In the genomic region with DNA sequence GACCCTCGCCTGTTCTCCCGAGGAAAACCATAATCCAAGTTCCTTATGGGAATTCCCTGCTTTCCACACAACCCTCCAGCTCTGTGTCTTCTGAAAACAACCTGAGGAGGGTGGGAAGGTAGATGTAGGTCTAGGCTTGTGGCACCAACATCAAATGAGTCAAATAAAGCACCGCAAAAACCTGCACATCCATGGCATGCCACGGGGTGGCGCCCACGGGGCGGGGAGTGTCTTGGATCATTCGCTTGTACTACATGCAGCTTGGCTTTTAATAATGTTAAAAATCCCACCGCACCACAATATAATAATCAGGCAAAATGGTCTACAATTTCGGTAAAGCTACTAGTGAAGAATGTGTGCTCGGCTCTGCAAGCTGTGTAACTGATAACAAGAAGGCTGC, we compare ENCODE assay signal across 18 mouse cellular contexts. TPM values are rescaled to one million over a fixed set of nuclear protein-coding genes. Genes with fewer than 3 reads are reported as not detected.
DNase-seq lines count a peak whose midpoint lies in the region; TF ChIP-seq lines count a peak whose summit lies in the region.
"Had no signal": no experiment of that assay in that cellular context is flagged by ENCODE, and none has a peak within 500 bp of the region (broad histone marks: within the 10 kb centered on the region; RNA-seq: fewer than 3 reads in every experiment).

No protein-coding gene starts in this region.

- intact Hi-C loops in left cerebral cortex, adult 2 months (cut with DNase I) = no loop called here

- peak; percentile 12 for DNase-seq in embryo, embryonic 10.5 days (ENCODE audit: low spot score)
- DNase-seq in embryo, embryonic 11 days = no peak
- DNase-seq in left cerebral cortex, adult 2 months (ENCODE audit: extremely low spot score in 1 of 2, low spot score in 2 of 2) = no peak
- DNase-seq in left cerebral cortex, adult 18-20 months (ENCODE audit: low spot score in 2 of 2) = no peak
- peak; percentile 16 for DNase-seq in thymus, postnatal 4 days
- no peak for DNase-seq in thymus, postnatal 25 days
- no peak for DNase-seq in urinary bladder, postnatal 36 days (ENCODE audit: low spot score in 2 of 2)
- no peak for DNase-seq in gastrocnemius, adult 8-10 months (ENCODE audit: low spot score in 2 of 2)
- DNase-seq: adrenal gland, postnatal 14 days; cerebellum, postnatal 36 days; heart, adult 18-20 months; heart, postnatal 10 days; kidney, adult 9 months; right cerebral cortex, adult 18-20 months; thymus, postnatal 14 days had no signal

- H3K4me3 ChIP-seq in left cerebral cortex, adult 2 months = no peak overlapping the region
- H3K4me3 ChIP-seq: forebrain, embryonic 12.5 days; limb, embryonic 13.5 days; midbrain, embryonic 12.5 days had no signal

- H3K27ac ChIP-seq in left cerebral cortex, adult 2 months = no peak overlapping the region
- H3K27ac ChIP-seq: forebrain, embryonic 12.5 days; limb, embryonic 13.5 days; midbrain, embryonic 12.5 days had no signal

- TF ChIP-seq CTCF in left cerebral cortex, adult 2 months (IDR thresholded peaks at IDR 0.05) = peak; percentile 22; the same call in 1 of the 2 replicates

RNA-seq across cellular contexts. Expression of gene Lamp5, which starts 58.7 kb away (rescaled TPM):
- total RNA-seq in left cerebral cortex, adult 2 months (2021) = 100 to 1,000 TPM; 260 to 278 TPM
- total RNA-seq in left cerebral cortex, adult 18-20 months (2021) = 100 to 1,000 TPM; 232 to 299 TPM
- total RNA-seq in gastrocnemius, adult 8-10 months (2022) = not detected
- total RNA-seq: adrenal gland, postnatal 14 days; heart, adult 18-20 months; heart, postnatal 10 days had no signal

Comparison
In these comparisons a context has a peak if more than half of its experiments do, and no peak if none do; other contexts are left out.
1. DNase-seq: peak in embryo, embryonic 10.5 days (single experiment) and thymus, postnatal 4 days (single experiment); none in embryo, embryonic 11 days (single experiment), left cerebral cortex, adult 2 months (0 of 2), left cerebral cortex, adult 18-20 months (0 of 2), thymus, postnatal 25 days (single experiment), urinary bladder, postnatal 36 days (0 of 2) and gastrocnemius, adult 8-10 months (0 of 2).
2. RNA of gene Lamp5, which starts 58.7 kb away (total RNA-seq): 232 to 299 TPM in left cerebral cortex, adult 18-20 months and 260 to 278 TPM in left cerebral cortex, adult 2 months; not detected in gastrocnemius, adult 8-10 months; every median in the first group is over 100 times any median in the second.